ENCODE assay signal across 25 mouse cellular contexts in genomic region chr7:98377257-98377656, GRCm38 (mm10). TPM values are rescaled to one million over a fixed set of nuclear protein-coding genes. Genes with fewer than 3 reads are reported as not detected.
"Had no signal": no experiment of that assay in that cellular context is flagged by ENCODE, and none has a peak within 500 bp of the region (broad histone marks: within the 10 kb centered on the region; RNA-seq: fewer than 3 reads in every experiment).

No protein-coding gene starts in this region.

- H3K4me2 ChIP-seq: heart, embryonic 11.5 days; heart, embryonic 13.5 days; heart, embryonic 15.5 days; hindbrain, embryonic 13.5 days; hindbrain, embryonic 15.5 days; kidney, embryonic 15.5 days; limb, embryonic 13.5 days; limb, embryonic 15.5 days had no signal

- H3K4me1 ChIP-seq: hindbrain, embryonic 15.5 days; limb, embryonic 13.5 days; limb, embryonic 15.5 days had no signal

- ATAC-seq: hindbrain, postnatal 0 days had no signal

- H3K36me3 ChIP-seq: heart, embryonic 13.5 days; heart, embryonic 15.5 days; hindbrain, embryonic 13.5 days; hindbrain, embryonic 15.5 days; kidney, embryonic 15.5 days; limb, embryonic 13.5 days; limb, embryonic 15.5 days had no signal

- H3K27ac ChIP-seq: heart, adult 2 months; heart, embryonic 13.5 days; heart, embryonic 15.5 days; hindbrain, embryonic 13.5 days; hindbrain, embryonic 15.5 days; hindbrain, postnatal 0 days; kidney, embryonic 15.5 days; kidney, postnatal 0 days; limb, embryonic 13.5 days; limb, embryonic 15.5 days had no signal

- H3K27me3 ChIP-seq: heart, embryonic 13.5 days; heart, embryonic 15.5 days; hindbrain, embryonic 13.5 days; hindbrain, embryonic 15.5 days; kidney, embryonic 15.5 days; limb, embryonic 13.5 days; limb, embryonic 15.5 days had no signal

- H3K9me3 ChIP-seq: heart, embryonic 13.5 days; heart, embryonic 15.5 days; hindbrain, embryonic 13.5 days; hindbrain, embryonic 15.5 days; kidney, embryonic 15.5 days; limb, embryonic 13.5 days; limb, embryonic 15.5 days had no signal

- DNase-seq: gastrocnemius, postnatal 14 days; gastrocnemius, postnatal 36 days; heart, adult 11 months; heart, adult 2 months; heart, postnatal 14 days; heart, postnatal 36 days; kidney, adult 11 months; kidney, adult 2 months; kidney, adult 9 months; kidney, postnatal 14 days; kidney, postnatal 36 days; layer of hippocampus, adult 9-11 months; layer of hippocampus, postnatal 36 days; left cerebral cortex, postnatal 4 days had no signal

- H3K4me3 ChIP-seq: heart, adult 2 months; heart, embryonic 13.5 days; heart, embryonic 15.5 days; hindbrain, embryonic 13.5 days; hindbrain, embryonic 15.5 days; kidney, embryonic 15.5 days; limb, embryonic 13.5 days; limb, embryonic 15.5 days had no signal

- H3K9ac ChIP-seq: heart, embryonic 13.5 days; heart, embryonic 15.5 days; hindbrain, embryonic 13.5 days; hindbrain, embryonic 15.5 days; kidney, embryonic 15.5 days; limb, embryonic 13.5 days; limb, embryonic 15.5 days had no signal

RNA-seq across cellular contexts. Expression of gene Tsku, which starts 16.1 kb away (rescaled TPM):
- total RNA-seq: hematopoietic stem cell, adult 5-6 weeks had no signal
